Mouse (Mus musculus): ENCODE measurements around the gene Pfdn6.
A peak's percentile ranks its signal among the peaks of the same experiment; 100 is the strongest.

Pfdn6 gene

GRCm38 (mm10) chr17:33940206-33940805, at the start of gene Pfdn6, which contains the start of gene Wdr46:
Pfdn6 (minus strand) TSS chr17:33940343.
Wdr46 (plus strand) TSS chr17:33940660.
- DNase-seq: peak; percentile 98

DNA sequence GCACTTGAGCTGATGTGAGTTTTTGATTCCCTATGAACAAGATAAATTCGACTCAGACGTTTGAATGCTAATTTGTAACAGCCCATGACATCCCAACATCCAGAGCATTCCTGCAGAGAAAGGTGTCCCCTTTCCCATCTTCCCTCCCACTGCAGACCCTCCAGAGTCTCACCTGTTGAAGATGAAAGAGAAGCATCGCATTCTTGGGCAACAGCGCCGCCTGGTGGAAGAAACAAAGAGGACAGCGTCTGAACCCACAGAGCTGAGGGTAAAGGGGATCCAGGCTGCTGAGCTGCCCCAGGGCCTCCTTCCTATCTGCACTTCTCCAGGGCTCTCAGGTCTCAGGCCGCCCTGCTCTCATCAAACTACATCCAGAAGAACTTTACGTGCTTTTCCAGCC, 42.0 kb upstream of the Pfdn6 start:
- peak; percentile 94 for DNase-seq

- peak; percentile 100 for DNase-seq
Observed at GRCm38 (mm10) chr17:33981192-33981909, 41.2 kb upstream of the Pfdn6 start.

- peak; percentile 90 for DNase-seq
Observed at GRCm38 (mm10) chr17:33980181-33981035, 40.3 kb upstream of the Pfdn6 start.

DNA sequence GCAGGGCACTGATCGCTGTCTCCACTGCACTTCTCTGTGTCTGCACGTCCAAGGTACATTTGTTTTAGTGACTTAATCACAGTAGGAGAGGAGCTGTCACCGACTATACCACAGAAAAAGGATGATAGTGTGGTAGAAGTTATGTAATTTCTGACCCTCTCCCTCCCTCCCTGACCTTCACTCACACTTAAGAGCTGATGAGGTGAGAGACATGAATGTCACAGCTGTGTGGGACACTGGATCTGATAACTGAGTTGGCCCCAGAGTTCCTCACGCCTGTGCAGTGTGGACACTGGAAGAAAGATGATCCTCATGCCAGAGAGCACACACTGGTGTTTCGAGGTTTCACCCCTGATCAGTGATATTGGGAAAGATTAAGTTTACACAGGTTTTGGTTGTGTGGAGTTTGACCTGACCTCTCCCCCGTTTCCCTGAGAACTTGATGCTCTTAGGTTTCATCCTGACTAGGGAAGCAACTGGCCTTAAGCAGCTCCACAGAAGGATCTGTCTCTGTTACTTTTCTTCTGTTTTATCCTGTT, 39.4 kb upstream of the Pfdn6 start:
- no peak for DNase-seq

DNA sequence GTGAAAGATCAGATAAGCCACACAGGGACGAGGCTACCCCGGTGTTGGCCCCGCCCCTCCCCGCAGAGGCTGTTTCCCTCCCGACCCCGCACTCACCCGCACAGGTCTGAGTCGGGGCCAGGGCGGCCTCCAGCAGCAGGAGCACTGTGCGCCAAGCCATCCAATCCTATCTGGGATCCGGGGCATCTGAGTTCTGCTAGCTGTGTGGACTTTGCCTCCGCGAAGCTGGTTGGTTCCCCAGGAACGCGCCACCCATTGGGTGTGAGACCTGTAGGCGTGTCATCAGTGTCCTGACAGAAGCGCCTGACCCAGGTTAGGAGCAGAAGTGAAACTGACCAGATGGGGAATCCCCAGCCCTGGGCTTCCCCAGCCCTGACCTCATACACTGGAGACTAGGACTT, 38.5 kb upstream of the Pfdn6 start:
- DNase-seq: peak; percentile 100

DNA sequence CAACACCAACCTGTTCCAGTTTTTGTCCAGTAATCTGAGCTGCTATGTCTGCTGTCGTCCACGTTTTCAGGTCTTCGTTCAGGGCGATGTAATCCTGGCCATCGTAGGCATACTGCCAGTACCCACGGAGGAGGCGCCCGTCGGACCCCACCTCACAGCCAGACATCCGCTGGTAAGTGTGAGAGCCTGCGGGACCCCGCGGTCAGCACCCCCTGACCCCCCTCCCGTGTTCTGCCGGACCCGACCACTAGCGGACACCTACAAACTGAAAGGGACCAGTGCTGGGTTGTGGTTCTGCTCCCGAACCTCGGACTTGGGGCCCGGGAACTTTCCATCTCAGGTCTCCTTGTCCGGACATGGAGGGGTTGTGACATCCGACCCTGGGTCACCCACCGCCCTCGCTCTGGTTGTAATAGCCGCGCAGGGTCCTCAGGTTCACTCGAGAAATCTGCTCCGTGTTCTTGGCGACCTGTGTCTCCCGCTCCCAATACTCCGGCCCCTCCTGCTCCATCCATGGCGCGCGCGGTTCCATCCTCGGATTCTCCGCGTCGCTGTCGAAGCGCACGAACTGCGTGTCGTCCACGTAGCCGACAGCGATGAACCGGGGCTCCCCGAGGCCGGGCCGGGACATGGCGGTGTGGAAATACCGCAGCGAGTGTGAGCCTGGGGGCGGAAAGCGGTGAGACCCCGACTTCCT, 37.9 kb upstream of the Pfdn6 start:
- peak; percentile 95 for DNase-seq

DNA sequence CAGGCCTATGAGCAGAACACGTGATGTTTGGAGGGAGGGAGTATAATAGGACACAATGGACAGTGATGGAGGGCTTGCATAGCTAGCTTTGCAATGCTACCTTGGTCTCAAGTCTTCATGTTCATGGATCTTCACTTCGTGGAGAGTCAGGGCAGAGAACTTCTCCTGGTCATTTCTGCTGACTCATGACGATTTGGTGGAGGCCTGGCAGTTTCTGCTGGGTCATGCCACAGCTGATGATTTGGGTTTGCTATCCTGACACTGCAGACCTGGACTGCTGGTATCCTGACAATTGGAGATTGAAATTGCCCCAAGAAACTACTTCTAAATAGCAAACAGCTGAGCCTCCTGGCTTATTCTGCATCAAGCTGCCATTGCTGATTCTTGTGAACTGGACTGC, 33.4 kb upstream of the Pfdn6 start:
- no peak for DNase-seq

GRCm38 (mm10) chr17:33972691-33973090, 32.5 kb upstream of the Pfdn6 start:
- peak; percentile 81 for DNase-seq

GRCm38 (mm10) chr17:33969394-33969793, 29.3 kb upstream of the Pfdn6 start:
- DNase-seq: peak; percentile 83

- DNase-seq: no peak
Observed at GRCm38 (mm10) chr17:33968927-33969326, 28.8 kb upstream of the Pfdn6 start.

- peak; percentile 96 for DNase-seq
Observed at GRCm38 (mm10) chr17:33968489-33968888, 28.3 kb upstream of the Pfdn6 start.

GRCm38 (mm10) chr17:33965846-33966550, 25.9 kb upstream of the Pfdn6 start:
- peak; percentile 87 for DNase-seq

- DNase-seq: peak; percentile 93
Observed at GRCm38 (mm10) chr17:33965082-33965845, 25.1 kb upstream of the Pfdn6 start.

DNA sequence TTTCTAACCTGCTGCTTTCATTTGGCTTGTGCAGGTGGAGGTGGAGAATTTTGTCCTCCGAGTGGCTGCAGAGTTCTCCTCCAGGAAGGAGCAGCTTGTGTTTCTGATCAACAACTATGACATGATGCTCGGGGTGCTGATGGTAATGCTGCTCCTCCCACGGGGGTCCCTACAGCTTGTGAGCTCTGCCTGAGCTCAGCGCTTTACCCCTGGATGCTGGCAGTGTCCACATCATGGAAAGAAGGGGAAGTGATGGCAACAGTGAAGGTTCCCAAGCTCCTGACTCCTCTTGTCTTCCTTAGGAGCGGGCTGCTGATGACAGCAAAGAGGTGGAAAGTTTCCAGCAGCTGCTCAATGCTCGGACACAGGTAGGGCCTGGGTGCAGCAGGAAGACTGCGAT, 22.7 kb upstream of the Pfdn6 start:
- DNase-seq: peak; percentile 87

DNA sequence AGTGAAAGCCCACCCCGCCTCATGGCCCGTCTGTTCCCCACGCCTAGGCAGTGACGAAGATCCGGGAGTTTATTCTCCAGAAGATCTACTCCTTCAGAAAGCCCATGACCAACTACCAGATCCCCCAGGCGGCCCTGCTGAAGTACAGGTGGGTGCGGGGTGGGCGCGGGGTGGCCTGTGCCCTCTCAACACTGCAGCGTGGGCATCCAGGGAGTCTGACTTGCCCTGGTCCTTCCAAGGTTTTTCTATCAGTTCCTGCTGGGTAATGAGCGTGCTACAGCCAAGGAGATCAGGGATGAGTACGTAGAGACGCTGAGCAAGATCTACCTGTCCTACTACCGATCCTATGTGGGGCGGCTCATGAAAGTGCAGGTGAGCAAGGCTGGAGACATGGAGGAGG, 19.8 kb upstream of the Pfdn6 start:
- peak; percentile 89 for DNase-seq

DNA sequence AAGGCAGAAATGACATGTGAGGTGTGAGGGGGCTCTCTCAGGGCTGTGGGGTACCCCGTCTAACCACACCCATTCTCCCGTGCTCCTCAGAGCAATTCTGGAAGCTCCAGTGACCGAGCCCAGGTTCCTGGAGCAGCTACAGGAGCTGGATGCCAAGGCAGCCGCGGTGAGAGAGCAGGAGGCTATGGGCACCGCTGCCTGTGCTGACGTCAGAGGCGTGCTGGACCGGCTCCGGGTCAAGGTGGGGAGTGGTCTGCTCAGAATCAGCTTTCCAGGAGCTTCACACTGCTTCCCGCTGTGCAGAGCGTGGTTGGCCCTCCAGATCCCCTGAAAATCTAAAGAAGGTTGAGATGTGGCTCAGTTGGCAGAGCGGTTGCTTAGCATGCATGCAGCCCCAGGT, 19.0 kb upstream of the Pfdn6 start:
- peak; percentile 93 for DNase-seq

DNA sequence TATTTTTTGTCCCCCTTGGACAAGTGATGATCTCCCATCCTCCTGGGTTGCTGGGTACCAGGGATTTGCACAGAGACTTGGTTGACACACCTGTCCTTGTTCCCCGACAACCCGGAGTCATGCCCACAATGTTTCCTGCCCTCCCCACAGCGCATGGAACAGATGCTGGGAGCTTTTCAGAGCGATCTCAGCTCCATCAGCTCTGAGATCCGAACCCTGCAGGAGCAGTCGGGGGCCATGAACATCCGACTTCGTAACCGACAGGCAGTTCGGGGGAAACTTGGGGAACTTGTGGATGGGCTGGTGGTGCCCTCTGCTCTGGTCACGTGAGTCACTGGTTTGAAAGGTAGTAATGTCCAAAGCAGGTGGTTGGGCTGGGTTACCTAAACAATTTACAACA, 18.3 kb upstream of the Pfdn6 start:
- DNase-seq: peak; percentile 88

- peak; percentile 63 for DNase-seq
Observed at GRCm38 (mm10) chr17:33957493-33957892, 17.4 kb upstream of the Pfdn6 start.

DNA sequence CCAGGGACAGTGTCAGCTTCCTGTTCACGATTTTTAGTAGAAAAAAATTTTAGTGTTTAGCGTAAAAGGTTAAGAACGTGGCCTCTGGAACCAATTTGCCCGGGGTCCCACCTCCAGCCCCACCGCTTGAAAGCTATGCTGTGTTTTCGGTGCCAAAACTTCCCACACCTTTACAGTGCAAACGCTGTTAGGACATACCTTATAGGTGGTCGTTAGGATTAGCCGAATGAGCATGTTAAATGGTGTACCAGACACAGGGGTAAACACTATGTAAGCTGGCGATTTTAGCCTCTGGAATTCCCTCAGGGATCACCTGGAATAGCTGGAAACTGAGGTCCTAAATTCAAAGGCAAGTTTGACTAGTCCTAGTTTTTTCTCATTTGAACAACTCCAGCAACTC, 16.2 kb upstream of the Pfdn6 start:
- peak; percentile 89 for DNase-seq

GRCm38 (mm10) chr17:33955555-33956214, 15.5 kb upstream of the Pfdn6 start, which contains the start of the genes Vps52 and Rps18:
Vps52 (plus strand) TSS chr17:33955812.
Rps18 (minus strand) TSS chr17:33956001.
- DNase-seq: peak; percentile 99

All from heart, adult 11 months (tissue).